Mouse (Mus musculus) T-helper 17 cell (primary cell): ENCODE data around the gene Dpp6.

Experiments used
- in situ Hi-C, 2 experiments: fragments of 300-600 bp; cut with MboI, MseI; formaldehyde crosslinking; loops; 1 replicate in 1 of 2; 2 replicates in 1 of 2; pipeline ENCODE4 v1.15.1; 2025; ENCODE audit warnings: high pct_unique_total_duplicates in 2 of 2

Dpp6 gene

GRCm38 (mm10) chr5:27731392-27731791 lies 914.4 kb downstream of the Dpp6 start:
- in situ Hi-C loops = no loop called here

GRCm38 (mm10) chr5:27732288-27732868 lies 915.4 kb downstream of the Dpp6 start:
- in situ Hi-C loops = no loop called here

- in situ Hi-C loops = no loop called here
Measured at GRCm38 (mm10) chr5:27737168-27737567, 920.2 kb downstream of the Dpp6 start.

- in situ Hi-C loops = no loop called here
Measured at GRCm38 (mm10) chr5:27739216-27739615, 922.2 kb downstream of the Dpp6 start.

DNA sequence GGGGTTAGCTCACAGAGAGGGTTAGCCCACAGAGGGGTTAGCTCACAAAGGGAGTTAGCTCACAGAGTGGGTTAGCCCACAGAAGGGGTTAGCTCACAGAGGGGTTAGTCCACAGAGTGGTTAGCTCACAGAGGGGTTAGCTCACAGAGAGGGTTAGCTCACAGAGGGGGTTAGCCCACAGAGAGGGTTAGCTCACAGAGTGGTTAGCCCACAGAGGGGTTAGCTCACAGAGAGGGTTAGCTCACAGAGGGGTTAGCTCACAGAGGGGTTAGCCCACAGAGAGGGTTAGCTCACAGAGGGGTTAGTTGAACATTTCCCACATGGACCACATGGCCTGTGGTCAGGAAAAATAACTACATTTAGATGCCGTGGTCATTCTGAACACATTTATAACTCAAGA lies 927.9 kb downstream of the Dpp6 start:
- in situ Hi-C loops = no loop called here

DNA sequence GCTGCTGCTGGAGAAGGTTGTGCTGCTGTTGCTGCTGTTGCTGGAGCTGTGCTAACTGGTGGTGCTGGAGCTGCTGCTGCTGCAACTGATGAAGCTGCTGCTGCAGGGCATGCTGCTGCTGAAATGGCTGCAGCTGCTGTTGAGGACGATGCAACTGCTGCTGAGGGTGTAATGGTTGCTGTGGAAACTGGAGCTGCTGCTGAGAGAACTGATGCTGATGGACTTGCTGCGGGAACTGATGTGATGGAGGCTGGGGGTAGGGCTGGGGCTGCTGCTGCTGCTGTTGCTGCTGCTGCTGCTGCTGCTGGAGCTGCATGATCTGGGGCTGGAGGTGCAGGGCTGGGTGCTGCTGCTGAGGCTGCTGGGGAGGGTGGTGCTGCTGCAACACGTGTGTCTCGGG lies 948.8 kb downstream of the Dpp6 start:
- in situ Hi-C loops = no loop called here

DNA sequence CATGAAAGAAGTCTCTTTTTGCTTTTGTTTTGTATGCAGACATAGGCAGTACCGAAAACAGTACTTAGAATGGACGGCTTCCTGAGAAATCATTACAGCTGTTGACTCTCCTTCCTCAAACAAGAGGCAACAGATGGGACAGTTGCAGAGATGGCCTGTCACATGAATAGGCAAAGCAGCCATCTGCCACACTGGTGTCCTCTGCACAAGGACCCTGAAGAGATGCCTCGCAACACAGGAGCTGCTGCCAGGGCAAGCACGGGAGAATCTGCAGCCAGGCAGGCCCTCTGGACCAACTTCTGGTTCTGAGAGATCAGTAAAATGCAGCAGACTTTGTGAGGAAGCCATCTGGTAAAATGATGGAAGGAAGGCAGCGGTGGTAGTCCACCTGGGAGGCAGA lies 950.9 kb downstream of the Dpp6 start:
- in situ Hi-C loops = no loop called here
